Mouse (Mus musculus): Measurements from ENCODE around the gene Pnpla1.

Gene Pnpla1

GRCm38 (mm10) chr17:28841947-28842346, 16.3 kb upstream of the Pnpla1 start:
- DNase-seq (ENCODE audit: low read depth, low spot score): peak; percentile 10

GRCm38 (mm10) chr17:28843665-28844064, 14.5 kb upstream of the Pnpla1 start:
- no peak for DNase-seq (ENCODE audit: low read depth, low spot score)

- DNase-seq (ENCODE audit: low read depth, low spot score): no peak
These were observed 11.1 kb upstream of the Pnpla1 start for GRCm38 (mm10) chr17:28846974-28847617.

GRCm38 (mm10) chr17:28850511-28850910, 7.7 kb upstream of the Pnpla1 start:
- DNase-seq (ENCODE audit: low read depth, low spot score): no peak

- DNase-seq (ENCODE audit: low read depth, low spot score): no peak
These were observed 3.8 kb upstream of the Pnpla1 start for GRCm38 (mm10) chr17:28854377-28854776.

GRCm38 (mm10) chr17:28855166-28855885, 2.9 kb upstream of the Pnpla1 start:
- peak; percentile 65 for DNase-seq (ENCODE audit: low read depth, low spot score)

- no peak for DNase-seq (ENCODE audit: low read depth, low spot score)
These were observed 2.2 kb upstream of the Pnpla1 start for GRCm38 (mm10) chr17:28856030-28856429.

- DNase-seq (ENCODE audit: low read depth, low spot score): no peak
These were observed 5.7 kb downstream of the Pnpla1 start for GRCm38 (mm10) chr17:28863926-28864325.

GRCm38 (mm10) chr17:28864464-28864863, 6.3 kb downstream of the Pnpla1 start:
- no peak for DNase-seq (ENCODE audit: low read depth, low spot score)

GRCm38 (mm10) chr17:28866921-28867320, 8.7 kb downstream of the Pnpla1 start:
- DNase-seq (ENCODE audit: low read depth, low spot score): no peak

- no peak for DNase-seq (ENCODE audit: low read depth, low spot score)
These were observed 9.2 kb downstream of the Pnpla1 start for GRCm38 (mm10) chr17:28867381-28867780.

- no peak for DNase-seq (ENCODE audit: low read depth, low spot score)
These were observed 11.3 kb downstream of the Pnpla1 start for GRCm38 (mm10) chr17:28869412-28870110.

- no peak for DNase-seq (ENCODE audit: low read depth, low spot score)
These were observed 12.2 kb downstream of the Pnpla1 start for GRCm38 (mm10) chr17:28870435-28870834.

GRCm38 (mm10) chr17:28871831-28872230, 13.6 kb downstream of the Pnpla1 start:
- no peak for DNase-seq (ENCODE audit: low read depth, low spot score)

GRCm38 (mm10) chr17:28872322-28872721, 14.1 kb downstream of the Pnpla1 start:
- DNase-seq (ENCODE audit: low read depth, low spot score): no peak

- DNase-seq (ENCODE audit: low read depth, low spot score): no peak
These were observed 16.0 kb downstream of the Pnpla1 start for GRCm38 (mm10) chr17:28874216-28874615.

- DNase-seq (ENCODE audit: low read depth, low spot score): no peak
These were observed 16.6 kb downstream of the Pnpla1 start for GRCm38 (mm10) chr17:28874825-28875224.

- DNase-seq (ENCODE audit: low read depth, low spot score): no peak
These were observed 17.1 kb downstream of the Pnpla1 start for GRCm38 (mm10) chr17:28875316-28875715.

GRCm38 (mm10) chr17:28876331-28876730, 18.1 kb downstream of the Pnpla1 start:
- no peak for DNase-seq (ENCODE audit: low read depth, low spot score)

- peak; percentile 42 for DNase-seq (ENCODE audit: low read depth, low spot score)
These were observed 18.6 kb downstream of the Pnpla1 start for GRCm38 (mm10) chr17:28876821-28877220.

- DNase-seq (ENCODE audit: low read depth, low spot score): peak; percentile 86
These were observed 21.8 kb downstream of the Pnpla1 start for GRCm38 (mm10) chr17:28879931-28880391.

- DNase-seq (ENCODE audit: low read depth, low spot score): peak; percentile 94
These were observed 24.1 kb downstream of the Pnpla1 start for GRCm38 (mm10) chr17:28882316-28882715.

All from CD4-positive, CD25-positive, alpha-beta regulatory T cell, adult 2 months (primary cell).